In genomic region chr13:6648669-6649233, GRCm38 (mm10) we compare ENCODE assay signal across 8 mouse cellular contexts. TPM values are rescaled to one million over a fixed set of nuclear protein-coding genes. Genes with fewer than 3 reads are reported as not detected.
DNase-seq lines count a peak whose midpoint lies in the region; ATAC-seq and TF ChIP-seq lines count a peak whose summit lies in the region.

Gene Pfkp (minus strand): TSS chr13:6648777.

- H3K4me2 ChIP-seq in embryonic facial prominence, embryonic 15.5 days (replicated peaks), result peak within 1 kb of the TSS; percentile 98
- H3K4me2 ChIP-seq in kidney, embryonic 14.5 days (replicated peaks; ENCODE audit: low read depth, low read length), result peak within 1 kb of the TSS; percentile 83
- H3K4me2 ChIP-seq in limb, embryonic 15.5 days, result peak within 1 kb of the TSS; percentile 99

- peak within 1 kb of the TSS; percentile 23 for H3K9ac ChIP-seq in embryonic facial prominence, embryonic 15.5 days
- H3K9ac ChIP-seq in kidney, embryonic 14.5 days (ENCODE audit: low read depth, low read length), result peak within 1 kb of the TSS; percentile 49
- peak within 1 kb of the TSS; percentile 31 for H3K9ac ChIP-seq in limb, embryonic 15.5 days

- no peaks in the 10 kb centered on the region for H3K4me1 ChIP-seq in bone marrow, adult 2 months (ENCODE audit: control insufficient read depth, insufficient read depth, low read length)
- peaks cover 11% of the 10 kb centered on the region for H3K4me1 ChIP-seq in embryonic facial prominence, embryonic 15.5 days
- no peaks in the 10 kb centered on the region for H3K4me1 ChIP-seq in kidney, embryonic 14.5 days (ENCODE audit: control insufficient read depth, insufficient read depth, low read length)
- H3K4me1 ChIP-seq in limb, embryonic 15.5 days, result peaks cover 22% of the 10 kb centered on the region

- WGBS in bone marrow, adult 2 months, result under 1% methylated on average over 34 of the region's 34 CpGs
- WGBS in embryonic facial prominence, embryonic 15.5 days, result 2% methylated on average over 34 of the region's 34 CpGs
- WGBS in kidney, embryonic 14.5 days, result 4% methylated on average over 34 of the region's 34 CpGs
- WGBS in limb, embryonic 15.5 days, result 2% methylated on average over 34 of the region's 34 CpGs

- H3K4me3 ChIP-seq in bone marrow, adult 2 months (replicated peaks; ENCODE audit: control insufficient read depth, low read depth, low read length), result peak within 1 kb of the TSS; percentile 86
- peak within 1 kb of the TSS; percentile 53 for H3K4me3 ChIP-seq in embryonic facial prominence, embryonic 15.5 days (replicated peaks)
- peak within 1 kb of the TSS; percentile 60 for H3K4me3 ChIP-seq in kidney, embryonic 14.5 days (ENCODE audit: low read length)
- H3K4me3 ChIP-seq in limb, embryonic 15.5 days, result peak within 1 kb of the TSS; percentile 54

- peak; percentile 94 for ATAC-seq in embryonic facial prominence, embryonic 15.5 days (ENCODE audit: insufficient number of reproducible peaks, low FRiP score, low TSS enrichment, low read depth)
- peak; percentile 97 for ATAC-seq in kidney, embryonic 14.5 days (ENCODE audit: low FRiP score, low TSS enrichment)
- ATAC-seq in limb, embryonic 15.5 days (ENCODE audit: insufficient number of reproducible peaks, low FRiP score, low TSS enrichment, low read depth), result peak; percentile 96

- peak; percentile 86 for DNase-seq in 3T3-L1 (ENCODE audit: low read depth, low spot score)
- peak; percentile 88 to 91 for DNase-seq in heart, adult 9 months (ENCODE audit: low spot score in 2 of 2)
- peak; percentile 57 to 82 for DNase-seq in monocyte, adult 2 months (ENCODE audit: low read depth in 1 of 2, low spot score in 2 of 2)
- DNase-seq in spleen, postnatal 36 days (ENCODE audit: low spot score in 2 of 2), result peak; percentile 88 to 91

- H3K36me3 ChIP-seq in embryonic facial prominence, embryonic 15.5 days, result no peaks in the 10 kb centered on the region
- H3K36me3 ChIP-seq in kidney, embryonic 14.5 days (ENCODE audit: control insufficient read depth, insufficient read depth, low read length), result no peaks in the 10 kb centered on the region
- H3K36me3 ChIP-seq in limb, embryonic 15.5 days, result no peaks in the 10 kb centered on the region

- peaks cover 3% of the 10 kb centered on the region; the same call in 1 of the 2 replicates for H3K27me3 ChIP-seq in embryonic facial prominence, embryonic 15.5 days
- H3K27me3 ChIP-seq in kidney, embryonic 14.5 days (ENCODE audit: control insufficient read depth, insufficient read depth, low read length), result 0 out of 2 replicates have a peak, but pooled peaks cover 2% of the 10 kb centered on the region
- peaks cover 6% of the 10 kb centered on the region; the same call in 1 of the 2 replicates for H3K27me3 ChIP-seq in limb, embryonic 15.5 days

- 0 out of 2 replicates have a peak, but pooled peaks have one; percentile 43 for TF ChIP-seq POLR2A in bone marrow, adult 2 months (IDR thresholded peaks at IDR 0.05; ENCODE audit: borderline replicate concordance, control insufficient read depth, low read depth, low read length)

- TF ChIP-seq CTCF in bone marrow, adult 2 months (IDR thresholded peaks at IDR 0.05; ENCODE audit: control insufficient read depth, insufficient read depth, low read length), result no peak

- peak within 1 kb of the TSS; percentile 60 for H3K27ac ChIP-seq in bone marrow, adult 2 months (ENCODE audit: control insufficient read depth, insufficient read depth, low read depth, low read length, poor library complexity)
- 0 out of 2 replicates have a peak within 1 kb of the TSS, but pooled peaks have one; percentile 29 for H3K27ac ChIP-seq in embryonic facial prominence, embryonic 15.5 days (replicated peaks)
- H3K27ac ChIP-seq in kidney, embryonic 14.5 days (ENCODE audit: low read depth, low read length), result no peak within 1 kb of the TSS
- H3K27ac ChIP-seq in limb, embryonic 15.5 days, result peak within 1 kb of the TSS; percentile 33; the same call in 1 of the 2 replicates

- no peaks in the 10 kb centered on the region for H3K9me3 ChIP-seq in embryonic facial prominence, embryonic 15.5 days (replicated peaks)
- H3K9me3 ChIP-seq in kidney, embryonic 14.5 days (ENCODE audit: control insufficient read depth, low read length), result no peaks in the 10 kb centered on the region
- no peaks in the 10 kb centered on the region for H3K9me3 ChIP-seq in limb, embryonic 15.5 days

RNA-seq across cellular contexts. Expression of gene Pfkp, which starts in this region (rescaled TPM):
- 13.6 and 20.9 TPM in 2 replicates for polyA plus RNA-seq in bone marrow, adult 2 months (2011; ENCODE audit: insufficient read depth, insufficient read length, low replicate concordance, missing spikeins)
- polyA plus RNA-seq in embryonic facial prominence, embryonic 15.5 days (2015; fragmentation: Nextera tagmentation; extraction: Ambion mirVana), result 25.8 and 26.8 TPM in 2 replicates
- polyA plus RNA-seq in kidney, embryonic 14.5 days (2014; fragmentation: Nextera tagmentation; extraction: Ambion mirVana), result 9.6 and 16.7 TPM in 2 replicates
- polyA plus RNA-seq in limb, embryonic 15.5 days (2015; fragmentation: Nextera tagmentation; extraction: Ambion mirVana), result 26.7 and 35.5 TPM in 2 replicates
